Mouse (Mus musculus) midbrain, embryonic 10.5 days (tissue): Measurements from ENCODE around the gene Hif1an. TPM values are rescaled to one million over a fixed set of nuclear protein-coding genes. Genes with fewer than 3 reads are reported as not detected.

Experiments
- DNase-seq: peaks from one replicate; pipeline ENCODE4 v3.0.0-alpha.2; 2017; ENCODE audit warnings: low spot score
- H3K27ac ChIP-seq: fragments of 300-500 bp; sonication (generic); replicated peaks from 2 replicates; pipeline ENCODE4 v1.5.1; 2016; ENCODE audit warnings: mild to moderate bottlenecking
- H3K27me3 ChIP-seq: fragments of 300-500 bp; sonication (generic); 2 replicates; pipeline ENCODE4 v1.6.1; 2016; ENCODE audit warnings: low read depth, mild to moderate bottlenecking; ENCODE audit not compliant: poor library complexity, severe bottlenecking
- H3K36me3 ChIP-seq: fragments of 300-500 bp; sonication (generic); 2 replicates; pipeline ENCODE4 v1.6.1; 2016; ENCODE audit warnings: mild to moderate bottlenecking, moderate library complexity
- H3K4me1 ChIP-seq: fragments of 300-500 bp; sonication (generic); 2 replicates; pipeline ENCODE4 v1.6.1; 2016
- H3K4me3 ChIP-seq: fragments of 300-500 bp; sonication (generic); 2 replicates; pipeline ENCODE4 v1.5.1; 2016; ENCODE audit warnings: mild to moderate bottlenecking, moderate library complexity
- H3K9me3 ChIP-seq: fragments of 300-500 bp; sonication (generic); replicated peaks from 2 replicates; pipeline ENCODE4 v1.6.1; 2016; ENCODE audit warnings: mild to moderate bottlenecking
- WGBS: fragments of 180-500 bp; shearing (Covaris S2); methylation state at CpG from one replicate; pipeline ENCODE4 v1.1.7; 2016; 5-methylcytosine and 5-hydroxymethylcytosine counted together
- polyA plus RNA-seq: library from polyadenylated mRNA; unstranded; fragments of >200 nt; fragmentation: Nextera tagmentation; extraction: Ambion mirVana; gene quantifications from 2 replicates; pipeline ENCODE4 v1.2.1, GENCODE M21; 2016

Gene Hif1an
- 42.1 and 47.9 TPM in 2 replicates for polyA plus RNA-seq

DNA sequence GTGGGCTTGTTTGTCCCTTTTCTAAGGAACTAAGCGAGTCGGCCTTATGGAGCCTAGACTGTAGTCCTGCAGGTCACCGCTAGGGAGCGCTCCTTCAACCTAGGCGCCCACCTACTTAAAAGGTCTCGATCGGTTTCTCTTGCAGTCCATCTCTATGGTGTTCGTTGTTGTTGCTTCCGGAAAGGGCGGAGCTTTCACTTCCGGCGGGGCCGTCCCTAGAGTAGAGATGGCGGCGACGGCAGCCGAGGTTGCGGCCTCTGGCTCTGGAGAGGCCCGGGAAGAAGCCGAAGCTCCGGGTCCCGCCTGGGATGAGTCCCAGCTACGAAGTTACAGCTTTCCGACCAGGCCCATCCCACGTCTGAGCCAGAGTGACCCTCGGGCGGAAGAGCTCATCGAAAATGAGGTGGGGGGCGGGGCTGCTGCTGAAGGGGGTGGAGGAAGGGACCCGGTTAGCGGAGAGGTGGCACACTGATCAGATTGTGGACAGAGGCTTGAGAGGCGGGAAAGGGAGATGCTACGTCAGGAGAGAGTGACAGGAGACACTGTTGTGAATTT lies at the start of gene Hif1an:
Hif1an (plus strand) TSS at position 199 of the 555 bp plus-strand sequence.
- Histone ChIP-seq H3K27me3 (peaks cover 12% of the 10 kb centered on the region), H3K9me3 (no peaks in the 10 kb centered on the region), H3K27ac (peak within 1 kb of the TSS; percentile 91), H3K4me1 (peaks cover 15% of the 10 kb centered on the region), H3K36me3 (peaks cover 37% of the 10 kb centered on the region), H3K4me3 (peak within 1 kb of the TSS; percentile 75)
- WGBS: under 1% methylated on average over 33 of the region's 33 CpGs
- peak; percentile 95 for DNase-seq

DNA sequence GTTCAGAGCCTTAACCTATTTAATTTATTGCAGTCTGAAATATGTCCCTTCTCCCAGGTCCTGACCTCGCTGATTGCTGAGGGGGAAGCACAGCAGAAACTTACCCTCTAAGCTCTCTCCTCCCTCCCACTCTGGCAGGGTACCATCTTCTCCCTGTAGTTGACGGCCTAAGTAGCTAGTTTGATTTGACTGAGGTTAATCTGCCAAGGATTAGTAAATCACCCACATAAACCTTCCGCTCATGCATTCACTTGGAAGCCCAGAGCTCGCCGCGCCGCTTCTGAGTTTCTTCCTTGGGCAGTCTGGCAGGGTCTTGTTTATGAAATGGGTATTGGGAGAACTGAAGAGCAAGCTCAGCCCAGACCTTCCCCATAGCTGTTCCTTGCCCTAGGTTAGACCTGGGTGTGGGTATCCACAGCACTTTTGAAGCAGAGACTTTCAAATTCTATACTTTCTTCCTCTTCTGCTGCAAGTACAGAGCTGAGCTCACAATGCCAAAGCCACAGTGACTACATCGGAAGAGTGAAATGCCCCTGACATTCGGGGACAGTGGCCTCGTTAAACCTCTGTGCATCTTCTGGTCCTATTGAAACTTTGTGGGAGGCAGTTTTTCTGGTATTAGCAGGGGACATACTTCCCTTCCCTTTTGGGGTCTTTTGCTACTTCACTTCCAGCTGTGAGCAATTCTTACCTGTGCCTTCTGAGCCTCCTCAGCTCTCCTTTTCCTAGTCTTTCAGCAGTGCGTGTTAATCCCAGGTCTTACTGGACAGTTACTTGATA lies 49.4 kb upstream of the Hif1an start:
- no peaks in the 10 kb centered on the region for H3K36me3 ChIP-seq
- WGBS: 9% methylated on average over 11 of the region's 11 CpGs
- H3K27me3 ChIP-seq: peaks cover 100% of the 10 kb centered on the region
- DNase-seq: peak; percentile 38
- H3K4me1 ChIP-seq: peaks cover 87% of the 10 kb centered on the region
- H3K4me3 ChIP-seq: peak overlapping the region; percentile 59; the same call in 1 of the 2 replicates
- H3K27ac ChIP-seq: peak overlapping the region; percentile 61; the same call in 1 of the 2 replicates
- H3K9me3 ChIP-seq: no peaks in the 10 kb centered on the region

DNA sequence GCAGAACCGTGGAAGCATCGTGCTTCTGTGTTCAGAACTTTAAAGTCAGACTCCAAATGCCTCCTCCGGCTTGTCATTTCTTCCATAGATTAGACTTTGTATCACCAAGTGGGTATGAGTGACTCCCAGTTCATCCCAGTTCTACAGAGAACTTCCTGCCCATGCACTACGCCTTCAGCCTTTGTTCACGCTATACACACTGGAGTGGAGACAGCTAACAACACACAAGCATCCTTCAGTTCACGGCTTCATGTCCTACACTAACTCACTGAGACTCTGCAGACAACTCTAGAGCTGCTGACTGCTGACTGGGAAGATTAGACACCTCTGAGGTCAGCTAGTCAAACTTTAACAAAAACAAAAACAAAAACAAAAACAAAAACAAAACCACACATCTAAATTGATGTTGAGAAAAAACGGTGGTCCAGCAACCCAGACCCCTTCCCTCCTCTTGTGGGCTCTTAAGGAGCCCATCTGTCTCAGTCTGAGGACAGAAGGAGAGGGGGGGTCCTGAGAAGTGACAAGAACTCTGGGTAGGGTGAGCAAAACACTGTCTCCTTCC lies 48.6 kb upstream of the Hif1an start:
- DNase-seq: no peak
- peaks cover 100% of the 10 kb centered on the region for H3K27me3 ChIP-seq
- H3K27ac ChIP-seq: peak overlapping the region; percentile 61
- H3K36me3 ChIP-seq: no peaks in the 10 kb centered on the region
- 13% methylated on average over 7 of the region's 7 CpGs for WGBS
- peak overlapping the region; percentile 59 for H3K4me3 ChIP-seq
- peaks cover 94% of the 10 kb centered on the region for H3K4me1 ChIP-seq
- no peaks in the 10 kb centered on the region for H3K9me3 ChIP-seq

DNA sequence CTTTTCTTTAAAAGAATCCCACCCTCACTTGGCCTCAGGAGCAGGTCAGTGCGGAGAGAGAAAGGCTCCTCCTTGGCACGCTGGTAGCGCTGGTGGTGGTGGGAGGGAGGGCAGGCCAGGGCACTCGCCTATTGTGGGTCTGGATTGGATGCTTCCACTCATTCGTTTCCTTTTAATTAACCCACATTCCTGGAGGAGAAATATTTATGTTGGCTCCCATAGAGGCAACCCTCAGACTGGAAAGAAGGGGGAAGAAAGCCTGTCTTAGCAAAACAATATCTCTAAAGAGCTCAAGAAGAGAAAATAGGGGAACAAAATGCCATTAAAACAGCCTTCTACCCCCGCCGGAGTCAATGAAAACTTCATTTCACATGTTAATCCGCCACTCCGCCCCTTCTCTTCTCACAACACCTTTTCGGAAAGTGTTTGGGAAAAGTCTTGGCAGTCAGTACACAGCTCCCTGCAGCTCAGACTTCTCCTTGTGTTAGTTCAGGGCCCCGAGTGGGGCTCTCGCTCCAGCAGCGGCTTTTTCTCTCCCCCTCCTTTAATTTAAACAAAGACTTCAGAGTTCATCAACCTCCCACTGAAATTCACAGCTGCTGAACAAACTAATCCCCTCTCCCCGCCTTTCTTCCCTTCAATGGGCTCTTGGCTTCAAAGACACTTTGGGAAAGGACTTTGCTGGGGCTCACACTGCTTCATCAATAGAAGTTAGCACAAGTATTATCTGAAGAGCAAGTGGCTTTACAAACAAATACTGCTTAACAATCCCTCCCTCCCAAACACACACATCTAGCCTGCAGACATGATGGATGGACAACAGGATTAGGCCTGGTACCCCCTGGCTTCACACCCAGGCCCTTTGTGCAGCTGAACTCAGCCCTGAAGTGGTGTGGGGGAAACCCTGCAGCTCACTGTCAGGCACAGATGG lies 47.9 kb upstream of the Hif1an start:
- Histone ChIP-seq H3K4me1 (peaks cover 93% of the 10 kb centered on the region), H3K27me3 (peaks cover 100% of the 10 kb centered on the region), H3K36me3 (no peaks in the 10 kb centered on the region), H3K9me3 (no peaks in the 10 kb centered on the region), H3K27ac (peak overlapping the region; percentile 65), H3K4me3 (peak overlapping the region; percentile 59)
- WGBS: under 1% methylated on average over 14 of the region's 14 CpGs
- peak; percentile 83 for DNase-seq

DNA sequence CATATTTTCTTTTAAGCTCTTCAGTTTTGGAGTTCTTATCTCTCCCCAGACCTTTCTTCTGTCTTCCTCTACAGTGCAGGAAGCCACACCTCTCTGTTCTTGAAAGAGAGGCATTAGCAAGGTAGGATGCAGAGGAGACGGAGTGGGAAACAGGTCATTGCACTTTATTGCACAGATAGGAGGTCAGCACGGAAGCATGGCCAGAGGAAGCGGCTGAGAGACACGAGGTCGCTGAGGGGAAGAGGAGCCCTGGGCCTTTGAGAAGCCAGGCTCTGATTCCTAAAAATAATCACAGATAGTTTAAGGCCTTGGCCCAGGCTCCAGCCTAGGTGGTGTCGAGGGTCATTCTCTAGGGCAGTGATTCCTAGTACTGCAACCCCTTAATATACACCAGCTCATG lies 46.9 kb upstream of the Hif1an start:
- Histone ChIP-seq H3K36me3 (no peaks in the 10 kb centered on the region), H3K27me3 (peaks cover 100% of the 10 kb centered on the region), H3K27ac (peak overlapping the region; percentile 65), H3K4me3 (no peak overlapping the region), H3K4me1 (peaks cover 83% of the 10 kb centered on the region), H3K9me3 (no peaks in the 10 kb centered on the region)
- no peak for DNase-seq
- 23% methylated on average over 6 of the region's 6 CpGs for WGBS

DNA sequence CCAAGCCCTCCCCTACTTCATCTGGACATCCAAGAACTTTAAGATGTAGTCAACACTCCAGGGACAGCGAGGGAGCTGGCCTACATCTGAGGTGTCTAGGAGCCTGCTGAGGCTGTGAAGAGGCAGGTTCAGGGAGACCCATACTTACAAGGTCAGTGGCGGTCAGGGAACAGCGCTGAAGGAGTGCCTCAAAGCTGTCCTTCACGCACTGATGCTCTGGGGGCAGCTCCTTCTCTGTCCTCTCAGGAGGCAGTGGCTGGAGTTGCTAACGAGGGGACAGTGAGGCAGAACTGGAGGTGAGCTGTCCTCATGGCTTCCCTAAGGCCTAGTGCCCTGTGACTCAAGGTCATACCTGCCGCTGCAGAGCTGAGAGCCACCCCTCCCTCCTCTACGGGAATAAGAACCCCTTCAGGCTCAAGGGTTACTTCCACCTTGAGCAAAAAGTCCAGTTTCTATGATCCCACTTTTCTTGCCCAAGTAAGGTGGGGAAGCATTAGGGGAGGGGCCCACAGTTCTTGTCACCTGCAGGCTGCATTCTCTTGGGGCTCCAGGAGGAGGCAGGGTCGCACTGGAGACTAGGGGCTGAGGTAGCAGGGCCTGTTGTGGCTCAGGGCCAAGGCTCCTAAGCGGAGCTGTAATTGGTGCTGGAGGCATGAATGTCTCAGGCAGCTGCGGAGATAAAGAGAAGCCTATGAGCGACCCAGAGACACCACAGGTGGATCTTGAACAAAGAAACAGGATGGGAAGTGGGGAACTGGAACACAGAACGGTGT lies 44.5 kb upstream of the Hif1an start:
- H3K4me3 ChIP-seq: no peak overlapping the region
- H3K27ac ChIP-seq: no peak overlapping the region
- H3K9me3 ChIP-seq: no peaks in the 10 kb centered on the region
- no peaks in the 10 kb centered on the region for H3K36me3 ChIP-seq
- peaks cover 59% of the 10 kb centered on the region for H3K4me1 ChIP-seq
- 48% methylated on average over 12 of the region's 12 CpGs for WGBS
- H3K27me3 ChIP-seq: peaks cover 100% of the 10 kb centered on the region
- DNase-seq: no peak

DNA sequence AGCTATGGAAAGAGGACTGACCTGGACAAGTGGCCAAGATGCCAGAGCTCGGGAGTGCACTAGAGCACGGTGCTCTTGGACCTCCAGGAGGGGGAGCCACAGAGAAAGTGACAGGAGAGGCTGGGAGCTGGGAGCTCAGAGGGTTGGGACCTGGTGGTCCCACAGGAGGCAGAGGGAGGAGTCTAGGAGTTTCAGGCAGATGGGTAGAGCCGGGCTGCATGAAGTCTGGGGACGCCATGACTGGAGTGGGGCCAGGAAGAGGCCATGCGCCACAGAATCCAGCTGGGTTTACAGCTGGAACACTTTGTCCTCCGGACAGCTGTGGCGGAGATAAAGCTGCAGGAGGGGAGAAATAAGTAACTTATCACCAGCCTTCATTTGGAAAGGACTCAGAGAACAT lies 43.5 kb upstream of the Hif1an start:
- Histone ChIP-seq H3K9me3 (no peaks in the 10 kb centered on the region), H3K36me3 (no peaks in the 10 kb centered on the region), H3K4me1 (peaks cover 49% of the 10 kb centered on the region), H3K4me3 (no peak overlapping the region), H3K27me3 (peaks cover 100% of the 10 kb centered on the region), H3K27ac (no peak overlapping the region)
- WGBS: 28% methylated on average over 7 of the region's 7 CpGs
- peak; percentile 46 for DNase-seq

DNA sequence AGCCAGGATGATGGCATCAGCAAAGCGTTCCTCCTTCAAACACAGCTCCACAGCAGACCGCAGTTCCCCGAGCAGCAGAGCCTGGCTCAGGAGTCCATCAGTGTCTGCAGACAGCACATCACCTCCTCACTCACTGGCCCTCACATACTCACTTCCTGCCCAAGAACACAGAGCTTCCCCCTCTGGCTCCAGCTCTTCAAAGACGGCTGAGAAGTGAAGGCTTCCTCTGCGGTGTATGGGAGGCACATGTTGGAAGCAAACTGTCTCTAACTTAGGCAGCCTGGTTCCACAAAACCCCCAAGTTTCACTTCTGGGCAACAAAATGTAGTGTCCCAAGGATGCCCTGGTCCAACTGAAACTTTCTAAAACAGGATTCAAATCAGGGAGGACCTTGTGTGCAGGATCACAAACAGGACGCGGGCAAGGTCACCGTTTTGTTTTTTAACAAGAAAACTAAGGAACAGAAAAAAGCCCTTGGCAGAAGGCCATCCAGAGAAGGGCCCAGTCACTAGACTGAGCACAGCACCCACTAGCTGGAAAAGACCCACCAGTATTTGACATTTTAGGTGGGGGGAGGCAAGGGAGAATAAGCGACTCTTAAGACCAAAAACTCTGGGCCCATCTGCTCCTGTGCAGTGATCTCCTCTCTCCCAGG lies 37.0 kb upstream of the Hif1an start:
- Histone ChIP-seq H3K27ac (no peak overlapping the region), H3K27me3 (peaks cover 98% of the 10 kb centered on the region), H3K4me3 (no peak overlapping the region), H3K36me3 (no peaks in the 10 kb centered on the region), H3K9me3 (no peaks in the 10 kb centered on the region), H3K4me1 (no peaks in the 10 kb centered on the region)
- WGBS: 92% methylated on average over 9 of the region's 9 CpGs
- no peak for DNase-seq

DNA sequence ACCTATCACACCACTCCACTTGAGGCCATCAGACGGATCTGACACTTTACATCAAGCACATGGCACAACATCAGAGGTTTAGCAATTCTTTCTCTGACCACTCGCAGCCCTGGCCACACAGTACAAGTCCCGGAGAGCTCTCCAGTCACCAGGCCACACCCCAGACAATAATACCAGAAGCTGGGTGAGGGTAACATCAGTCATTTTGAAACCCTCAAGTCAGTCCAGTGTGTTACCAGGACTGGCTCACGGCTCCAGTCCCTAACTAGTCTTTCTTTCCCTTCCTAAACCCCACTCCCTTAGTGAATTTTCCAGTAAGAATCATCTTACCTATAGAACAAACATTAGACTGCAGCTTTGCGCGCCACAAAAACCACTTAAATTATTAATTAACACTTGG lies 32.6 kb upstream of the Hif1an start:
- 91% methylated on average over 6 of the region's 6 CpGs for WGBS
- DNase-seq: no peak
- H3K36me3 ChIP-seq: no peaks in the 10 kb centered on the region
- no peak overlapping the region for H3K4me3 ChIP-seq
- no peaks in the 10 kb centered on the region for H3K4me1 ChIP-seq
- H3K27ac ChIP-seq: no peak overlapping the region
- no peaks in the 10 kb centered on the region for H3K9me3 ChIP-seq
- H3K27me3 ChIP-seq: peaks cover 98% of the 10 kb centered on the region

DNA sequence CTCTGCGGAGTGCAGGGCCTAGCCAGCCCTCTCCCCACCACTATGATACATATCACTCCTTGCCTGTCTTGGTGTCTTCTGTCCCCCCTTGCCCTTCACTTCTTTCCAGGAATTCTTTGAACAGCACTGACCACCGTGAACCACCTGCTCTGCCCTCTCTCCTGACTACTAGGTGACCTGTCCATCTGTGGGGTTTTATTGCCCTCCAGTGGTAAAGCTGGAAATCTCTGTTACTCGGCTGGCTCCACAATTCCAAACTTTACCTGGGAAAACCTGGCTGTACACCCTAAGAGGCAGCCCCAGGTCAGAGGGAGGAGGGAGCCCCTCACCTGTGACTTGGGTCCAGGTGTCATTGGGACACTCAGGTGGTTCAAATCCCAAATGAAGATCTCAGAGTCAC lies 27.3 kb upstream of the Hif1an start:
- DNase-seq: peak; percentile 18
- no peaks in the 10 kb centered on the region for H3K36me3 ChIP-seq
- H3K4me1 ChIP-seq: no peaks in the 10 kb centered on the region
- H3K27me3 ChIP-seq: peaks cover 71% of the 10 kb centered on the region
- no peak overlapping the region for H3K27ac ChIP-seq
- 39% methylated on average over 3 of the region's 3 CpGs for WGBS
- peaks cover 4% of the 10 kb centered on the region for H3K9me3 ChIP-seq
- no peak overlapping the region for H3K4me3 ChIP-seq

DNA sequence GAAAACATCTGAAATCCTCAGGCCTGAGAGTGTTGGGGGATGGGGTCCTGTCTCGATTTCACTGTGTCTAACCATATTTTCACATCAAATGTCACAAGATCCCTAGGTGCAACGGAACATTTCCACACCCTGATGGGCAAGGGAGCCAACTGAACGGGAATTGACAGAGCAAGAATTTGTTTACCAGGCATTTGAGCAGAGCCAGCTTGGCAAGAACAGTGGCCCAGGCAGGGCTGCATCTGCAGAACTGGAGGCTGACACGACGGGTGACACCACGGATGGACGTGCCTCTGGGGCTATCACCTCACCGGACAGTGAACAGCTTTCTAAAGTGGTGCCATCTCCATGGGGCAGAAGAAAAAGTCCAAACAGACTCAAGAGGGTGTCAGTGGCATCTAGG lies 25.2 kb upstream of the Hif1an start:
- 89% methylated on average over 8 of the region's 8 CpGs for whole genome bisulfite sequencing
- H3K4me3 ChIP-seq: no peak overlapping the region
- H3K9me3 ChIP-seq: peaks cover 15% of the 10 kb centered on the region
- DNase-seq: no peak
- H3K36me3 ChIP-seq: no peaks in the 10 kb centered on the region
- H3K4me1 ChIP-seq: no peaks in the 10 kb centered on the region
- peaks cover 53% of the 10 kb centered on the region for H3K27me3 ChIP-seq
- no peak overlapping the region for H3K27ac ChIP-seq
